Mouse (Mus musculus) embryonic fibroblast, embryonic 13.5 days (primary cell): ENCODE data around the gene Olfr311.
"Not testable (repeated sequence)": the region's sequence is repeated elsewhere in the genome, so short reads cannot be mapped to it uniquely, and the experiment has no call there.

Source experiments
- CTCF ChIP-seq: IDR thresholded peaks from 2 replicates; pipeline ENCODE4 v1.5.1; 2011; ENCODE audit warnings: mild to moderate bottlenecking, control low read depth, low read length, moderate library complexity, borderline replicate concordance; ENCODE audit not compliant: insufficient read depth
- POLR2A ChIP-seq: IDR thresholded peaks from 2 replicates; pipeline ENCODE4 v1.6.1; 2011; ENCODE audit warnings: low read depth, mild to moderate bottlenecking, control low read depth, low read length, moderate library complexity

GRCm38 (mm10) chr11:58814700-58815099 is 24.4 kb upstream of the Olfr311 start, which contains the start of gene Olfr313:
- TF ChIP-seq CTCF, POLR2A: not testable (repeated sequence)
